Mouse (Mus musculus) midbrain, embryonic 12.5 days (tissue): ENCODE measurements around the gene Olfr646. TPM values are rescaled to one million over a fixed set of nuclear protein-coding genes. Genes with fewer than 3 reads are reported as not detected.

ENCODE experiments used
- polyA plus RNA-seq: library from polyadenylated mRNA; unstranded; fragments of >200 nt; fragmentation: Nextera tagmentation; extraction: Ambion mirVana; gene quantifications from 2 replicates; pipeline ENCODE4 v1.2.1, GENCODE M21; 2016

Olfr646 gene
- polyA plus RNA-seq, 1 experiment from 2014 or later, result not detected

Other genes starting within 250 kb of the Olfr646 start
- not detected in 2 replicates for gene Olfr66, start 218.6 kb upstream of the Olfr646 start, polyA plus RNA-seq
- gene Olfr64, start 210.4 kb upstream of the Olfr646 start, polyA plus RNA-seq, result not detected in 2 replicates
- not detected in 2 replicates for gene Olfr65, start 201.4 kb upstream of the Olfr646 start, polyA plus RNA-seq
- gene Olfr631, start 176.0 kb upstream of the Olfr646 start, polyA plus RNA-seq, result not detected in 2 replicates
- gene Olfr632, start 170.5 kb upstream of the Olfr646 start, polyA plus RNA-seq, result not detected in 2 replicates
- not detected in 2 replicates for gene Olfr633, start 160.4 kb upstream of the Olfr646 start, polyA plus RNA-seq
- gene Olfr635, start 133.7 kb upstream of the Olfr646 start, polyA plus RNA-seq, result not detected in 2 replicates
- gene Olfr638, start 106.1 kb upstream of the Olfr646 start, polyA plus RNA-seq, result not detected in 2 replicates
- 0.04 TPM in 1 of 2 replicates, not detected in the other for gene Olfr639, start 87.6 kb upstream of the Olfr646 start, polyA plus RNA-seq
- not detected in 2 replicates for gene Olfr640, start 79.3 kb upstream of the Olfr646 start, polyA plus RNA-seq
- not detected in 2 replicates for gene Olfr641, start 69.4 kb upstream of the Olfr646 start, polyA plus RNA-seq
- not detected in 2 replicates for gene Olfr642, start 52.2 kb upstream of the Olfr646 start, polyA plus RNA-seq
- gene 4930516K23Rik, start 43.4 kb upstream of the Olfr646 start, polyA plus RNA-seq, result not detected in 2 replicates
- gene Olfr644, start 33.0 kb upstream of the Olfr646 start, polyA plus RNA-seq, result not detected in 2 replicates
- not detected in 2 replicates for gene Olfr645, start 19.4 kb upstream of the Olfr646 start, polyA plus RNA-seq
- not detected in 2 replicates for gene Ubqln5, start 25.0 kb downstream of the Olfr646 start, polyA plus RNA-seq
- not detected in 2 replicates for gene Olfr643, start 32.5 kb downstream of the Olfr646 start, polyA plus RNA-seq
- gene Ubqln3, start 38.4 kb downstream of the Olfr646 start, polyA plus RNA-seq, result not detected in 2 replicates
- not detected in 2 replicates for gene Ubqlnl, start 45.7 kb downstream of the Olfr646 start, polyA plus RNA-seq
- not detected in 2 replicates for gene Olfm5, start 60.0 kb downstream of the Olfr646 start, polyA plus RNA-seq
- gene Olfr648, start 78.5 kb downstream of the Olfr646 start, polyA plus RNA-seq, result 0.45 and 0.47 TPM in 2 replicates
- gene Olfr649, start 91.1 kb downstream of the Olfr646 start, polyA plus RNA-seq, result not detected in 2 replicates
- gene Trim6, start 113.9 kb downstream of the Olfr646 start, polyA plus RNA-seq, result 0.72 and 1.3 TPM in 2 replicates
- 0.83 and 1.2 TPM in 2 replicates for gene Trim34a, start 139.6 kb downstream of the Olfr646 start, polyA plus RNA-seq
- 0.10 and 0.16 TPM in 2 replicates for gene Trim5, start 183.2 kb downstream of the Olfr646 start, polyA plus RNA-seq
- gene Trim12a, start 210.6 kb downstream of the Olfr646 start, polyA plus RNA-seq, result 2.7 and 2.8 TPM in 2 replicates
- gene Trim34b, start 224.6 kb downstream of the Olfr646 start, polyA plus RNA-seq, result not detected in 2 replicates
- gene Trim12c, start 248.5 kb downstream of the Olfr646 start, polyA plus RNA-seq, result 0.94 and 1.1 TPM in 2 replicates